Mouse (Mus musculus): ENCODE measurements around the gene Pigk. TPM values are rescaled to one million over a fixed set of nuclear protein-coding genes. Genes with fewer than 3 reads are reported as not detected.

Gene Pigk
- polyA plus RNA-seq, 1 experiment, result 34.4 TPM

DNA sequence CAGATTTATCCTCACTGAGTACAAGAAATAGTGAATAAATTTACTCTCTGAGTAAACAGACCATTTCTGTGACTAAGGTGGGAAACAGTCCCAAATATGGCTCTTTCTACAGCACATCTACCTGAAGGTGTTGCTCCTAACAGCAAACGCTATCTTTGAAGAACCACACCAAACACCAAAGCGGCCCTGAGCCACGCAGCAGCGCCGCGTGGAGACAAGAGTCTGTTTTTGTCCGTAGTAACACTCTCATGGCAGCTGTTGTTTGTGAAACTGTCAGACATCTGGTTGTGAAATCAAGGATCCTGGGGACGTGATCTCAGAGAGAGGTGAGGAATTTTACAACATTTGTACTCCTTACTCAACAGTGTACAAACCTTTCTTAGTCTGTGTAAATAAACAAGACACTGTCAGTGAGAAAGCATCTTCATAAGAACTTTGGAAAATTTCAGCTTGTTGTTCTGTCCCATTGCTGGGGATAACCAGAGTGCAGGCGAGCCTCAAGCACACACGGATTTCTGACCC, 248.0 kb downstream of the Pigk start:
- H3K27ac ChIP-seq (ENCODE audit: insufficient read depth, low read length), result no peak overlapping the region
- H3K27me3 ChIP-seq (ENCODE audit: control insufficient read depth, insufficient read depth, low read length), result no peaks in the 10 kb centered on the region
- no peak overlapping the region for H3K4me3 ChIP-seq (replicated peaks; ENCODE audit: insufficient read depth, low read depth, low read length)
- WGBS, result 88% methylated on average over 10 of the region's 10 CpGs
- DNase-seq, result no peak
- TF ChIP-seq CTCF (IDR thresholded peaks at IDR 0.05; ENCODE audit: borderline replicate concordance, insufficient read depth, low read depth, low read length) (no peak), POLR2A (IDR thresholded peaks at IDR 0.05; ENCODE audit: borderline replicate concordance, insufficient read depth, low read length) (no peak)
- H3K4me1 ChIP-seq (ENCODE audit: control insufficient read depth, insufficient read depth, low read length), result no peaks in the 10 kb centered on the region

DNA sequence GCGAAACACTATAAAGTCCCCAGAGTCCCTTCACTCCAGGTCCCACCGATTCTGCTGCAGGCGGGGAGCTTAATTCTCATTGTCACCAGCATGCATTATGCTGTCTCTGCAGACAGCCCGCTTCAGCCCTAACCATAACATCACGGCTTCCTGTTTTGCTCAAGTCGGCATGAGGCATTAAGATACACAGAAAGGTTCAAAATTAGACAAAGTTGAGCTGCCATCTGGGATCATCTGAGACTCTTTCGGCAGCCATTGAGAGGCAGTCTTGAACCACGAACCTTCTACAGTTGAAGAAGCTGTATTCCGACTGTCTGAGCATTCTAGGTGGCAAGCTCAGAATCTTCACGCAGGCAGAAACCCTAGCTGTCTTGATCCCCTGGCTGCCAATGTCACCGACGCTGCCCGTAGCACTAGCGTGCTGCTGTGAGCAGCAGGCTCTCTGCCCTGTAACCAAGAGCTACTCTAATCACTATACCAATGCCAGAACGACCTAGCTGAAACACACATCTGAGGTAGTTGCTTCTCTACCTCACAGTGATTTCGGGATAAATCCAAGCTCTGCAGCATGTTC, 256.0 kb downstream of the Pigk start:
- TF ChIP-seq CTCF (IDR thresholded peaks at IDR 0.05; ENCODE audit: borderline replicate concordance, insufficient read depth, low read depth, low read length) (no peak), POLR2A (IDR thresholded peaks at IDR 0.05; ENCODE audit: borderline replicate concordance, insufficient read depth, low read length) (no peak)
- 50% methylated on average over 16 of the region's 16 CpGs for WGBS
- Histone ChIP-seq H3K27ac (ENCODE audit: insufficient read depth, low read length) (no peak overlapping the region), H3K4me3 (replicated peaks; ENCODE audit: insufficient read depth, low read depth, low read length) (no peak overlapping the region), H3K27me3 (ENCODE audit: control insufficient read depth, insufficient read depth, low read length) (no peaks in the 10 kb centered on the region), H3K4me1 (ENCODE audit: control insufficient read depth, insufficient read depth, low read length) (no peaks in the 10 kb centered on the region)
- DNase-seq, result no peak

DNA sequence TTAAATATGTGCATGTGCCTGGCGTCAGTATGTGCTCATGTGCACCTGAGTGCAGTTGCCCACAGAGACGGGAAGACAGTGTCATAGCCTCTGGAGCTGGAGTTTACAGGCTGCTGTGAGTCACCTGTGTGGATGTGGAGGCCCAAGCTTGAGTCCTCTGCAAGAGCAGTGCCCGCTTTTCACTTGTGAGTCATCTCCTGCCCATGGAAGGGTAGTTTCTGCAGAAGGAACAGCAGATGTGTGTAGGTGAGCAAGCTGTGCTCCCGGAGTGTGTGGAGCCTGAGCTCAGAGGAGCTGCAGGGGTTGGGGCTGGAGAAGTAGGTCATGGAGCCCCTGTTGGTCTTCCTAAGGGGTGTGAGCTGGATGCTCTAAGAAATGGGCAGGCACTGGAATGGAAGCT, 257.5 kb downstream of the Pigk start:
- TF ChIP-seq CTCF (IDR thresholded peaks at IDR 0.05; ENCODE audit: borderline replicate concordance, insufficient read depth, low read depth, low read length) (no peak), POLR2A (IDR thresholded peaks at IDR 0.05; ENCODE audit: borderline replicate concordance, insufficient read depth, low read length) (no peak)
- no peak for DNase-seq
- H3K27ac ChIP-seq (ENCODE audit: insufficient read depth, low read length), result no peak overlapping the region
- WGBS, result 64% methylated on average over 4 of the region's 4 CpGs
- H3K4me1 ChIP-seq (ENCODE audit: control insufficient read depth, insufficient read depth, low read length), result no peaks in the 10 kb centered on the region
- H3K4me3 ChIP-seq (replicated peaks; ENCODE audit: insufficient read depth, low read depth, low read length), result no peak overlapping the region
- H3K27me3 ChIP-seq (ENCODE audit: control insufficient read depth, insufficient read depth, low read length), result no peaks in the 10 kb centered on the region

DNA sequence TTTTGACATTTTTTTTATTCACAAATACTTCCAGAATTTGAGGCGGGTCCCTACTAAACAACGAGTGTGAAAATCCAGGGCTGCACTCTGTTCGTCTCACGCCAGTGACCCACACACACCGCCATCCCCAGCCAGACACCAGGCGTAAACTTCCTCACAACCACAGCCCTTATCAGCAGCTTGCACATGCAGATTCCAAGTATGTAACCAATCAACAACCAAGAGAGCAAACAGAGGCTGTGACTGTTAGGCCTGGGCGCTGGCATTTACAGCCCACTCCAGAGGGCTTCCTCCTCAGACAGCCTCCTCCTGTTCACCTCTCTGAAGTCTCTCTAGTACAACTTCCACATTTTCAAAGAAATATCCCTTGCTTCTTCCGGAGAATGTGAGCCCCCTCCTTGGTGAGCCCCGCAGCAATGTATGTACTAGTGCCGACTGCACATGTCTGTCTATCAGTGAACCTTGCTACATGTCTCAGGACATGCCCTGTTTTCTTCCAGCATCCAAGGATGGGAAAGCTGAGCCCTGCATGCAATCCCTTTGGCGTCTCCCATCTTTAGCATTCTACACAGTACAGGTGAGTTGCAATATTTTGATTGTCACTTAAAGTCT, 265.7 kb downstream of the Pigk start:
- Histone ChIP-seq H3K4me3 (replicated peaks; ENCODE audit: insufficient read depth, low read depth, low read length) (no peak overlapping the region), H3K27me3 (ENCODE audit: control insufficient read depth, insufficient read depth, low read length) (no peaks in the 10 kb centered on the region), H3K4me1 (ENCODE audit: control insufficient read depth, insufficient read depth, low read length) (no peaks in the 10 kb centered on the region), H3K27ac (ENCODE audit: insufficient read depth, low read length) (no peak overlapping the region)
- TF ChIP-seq CTCF (IDR thresholded peaks at IDR 0.05; ENCODE audit: borderline replicate concordance, insufficient read depth, low read depth, low read length) (no peak), POLR2A (IDR thresholded peaks at IDR 0.05; ENCODE audit: borderline replicate concordance, insufficient read depth, low read length) (no peak)
- 89% methylated on average over 11 of the region's 11 CpGs for WGBS
- no peak for DNase-seq

DNA sequence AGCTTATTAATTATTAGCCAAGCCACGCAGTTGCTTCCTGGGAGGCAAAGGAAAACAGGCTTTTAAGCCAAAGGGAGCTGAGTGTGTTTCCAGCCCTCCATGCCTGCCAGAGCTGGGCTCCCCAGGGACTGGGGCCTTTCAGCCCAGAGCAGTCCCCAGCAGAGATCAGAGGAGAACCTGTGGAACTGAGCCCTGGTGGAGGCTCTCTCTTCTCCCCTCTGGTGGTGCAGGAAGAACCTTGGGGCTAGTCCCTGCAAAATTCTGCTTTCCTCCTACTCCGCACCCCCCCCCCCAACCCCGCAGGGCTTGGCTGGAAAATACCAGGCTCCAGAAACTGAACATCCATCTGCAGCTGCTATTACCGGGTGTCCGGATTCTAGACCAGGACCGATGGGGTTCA, 266.5 kb downstream of the Pigk start:
- Histone ChIP-seq H3K27ac (ENCODE audit: insufficient read depth, low read length) (no peak overlapping the region), H3K4me1 (ENCODE audit: control insufficient read depth, insufficient read depth, low read length) (no peaks in the 10 kb centered on the region), H3K27me3 (ENCODE audit: control insufficient read depth, insufficient read depth, low read length) (no peaks in the 10 kb centered on the region), H3K4me3 (replicated peaks; ENCODE audit: insufficient read depth, low read depth, low read length) (no peak overlapping the region)
- TF ChIP-seq CTCF (IDR thresholded peaks at IDR 0.05; ENCODE audit: borderline replicate concordance, insufficient read depth, low read depth, low read length) (no peak), POLR2A (IDR thresholded peaks at IDR 0.05; ENCODE audit: borderline replicate concordance, insufficient read depth, low read length) (no peak)
- 29% methylated on average over 6 of the region's 6 CpGs for WGBS
- DNase-seq, result peak in 1 of 2 experiments; percentile 3

DNA sequence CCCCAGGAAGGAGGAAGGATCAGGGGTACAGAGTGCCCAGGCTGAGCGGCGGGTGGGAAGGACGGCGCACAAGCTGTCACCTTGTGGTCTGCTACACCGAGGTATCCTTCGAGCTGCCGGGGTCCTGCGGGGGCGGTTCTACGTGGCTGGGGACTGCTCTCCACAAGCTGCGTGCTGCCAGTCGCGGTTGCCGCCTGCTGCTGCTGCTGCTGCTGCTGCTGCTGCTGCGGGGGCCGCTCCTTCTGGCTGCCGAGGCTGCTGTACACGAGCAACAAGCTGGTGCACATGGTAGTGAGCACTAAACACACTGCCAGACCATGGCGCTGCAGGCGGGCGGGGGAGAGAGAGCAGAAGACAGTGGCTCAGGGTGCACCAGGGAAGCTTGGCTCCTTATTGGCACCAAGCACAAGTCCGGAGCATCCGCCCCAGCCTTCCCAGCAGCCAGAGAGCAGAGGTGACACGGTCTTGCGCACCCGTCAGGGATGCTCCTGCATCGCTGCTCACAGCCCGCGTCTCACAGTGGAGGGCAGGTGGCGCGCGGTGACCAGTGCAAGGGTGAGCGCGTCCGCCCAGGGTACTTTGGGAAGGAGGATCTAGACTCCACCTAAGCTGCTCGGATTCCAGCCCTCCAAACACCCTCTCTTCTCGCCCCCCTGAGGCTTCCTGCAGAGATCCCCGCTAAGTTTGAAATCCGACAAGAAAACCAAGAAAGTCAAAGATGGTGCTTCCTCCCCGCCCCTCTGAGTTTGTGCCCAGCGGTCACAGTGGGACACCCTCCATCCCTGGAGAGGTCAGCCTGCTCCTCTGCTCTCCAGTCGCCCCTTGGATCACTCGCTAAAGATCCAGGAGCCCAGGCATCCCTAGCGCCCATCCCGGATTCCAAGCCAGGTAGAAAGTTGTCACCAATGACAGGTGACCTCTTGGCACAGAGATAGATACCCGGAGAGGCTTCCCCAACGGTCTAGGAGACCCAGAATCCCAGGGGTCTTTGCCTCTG, 267.4 kb downstream of the Pigk start:
- Histone ChIP-seq H3K27ac (ENCODE audit: insufficient read depth, low read length) (no peak overlapping the region), H3K27me3 (ENCODE audit: control insufficient read depth, insufficient read depth, low read length) (no peaks in the 10 kb centered on the region), H3K4me1 (ENCODE audit: control insufficient read depth, insufficient read depth, low read length) (no peaks in the 10 kb centered on the region), H3K4me3 (replicated peaks; ENCODE audit: insufficient read depth, low read depth, low read length) (peak overlapping the region; percentile 65)
- under 1% methylated on average over 47 of the region's 47 CpGs for WGBS
- DNase-seq, result peak; percentile 44 to 51
- TF ChIP-seq POLR2A (IDR thresholded peaks at IDR 0.05; ENCODE audit: borderline replicate concordance, insufficient read depth, low read length) (no peak), CTCF (IDR thresholded peaks at IDR 0.05; ENCODE audit: borderline replicate concordance, insufficient read depth, low read depth, low read length) (peak; percentile 11; the same call in 1 of the 2 replicates)

DNA sequence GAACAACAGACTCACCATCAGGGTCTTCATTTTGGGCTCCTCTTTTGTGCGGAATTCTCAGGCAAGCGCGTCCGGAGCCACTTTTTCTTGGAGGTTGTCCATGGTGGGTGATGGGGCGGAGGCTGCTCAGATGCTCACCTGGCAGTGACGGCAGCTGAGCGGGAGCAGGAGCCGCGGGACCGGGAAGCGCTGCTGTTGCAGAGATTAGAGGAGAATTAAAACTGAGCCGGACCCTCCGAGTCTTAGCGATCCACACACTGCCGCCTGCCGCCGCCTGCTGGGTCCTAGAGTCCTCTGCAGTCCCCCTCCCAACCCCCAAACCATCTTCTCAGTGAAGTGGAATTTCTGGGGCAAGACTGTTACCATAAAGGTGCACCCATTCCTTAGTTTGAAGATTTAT, 268.1 kb downstream of the Pigk start, which contains the start of gene St6galnac5:
Gene St6galnac5 (minus strand): TSS at position 259 of the 400 bp plus-strand sequence.
- Histone ChIP-seq H3K27ac (ENCODE audit: insufficient read depth, low read length) (no peak within 1 kb of the TSS), H3K4me1 (ENCODE audit: control insufficient read depth, insufficient read depth, low read length) (no peaks in the 10 kb centered on the region), H3K4me3 (replicated peaks; ENCODE audit: insufficient read depth, low read depth, low read length) (peak within 1 kb of the TSS; percentile 65), H3K27me3 (ENCODE audit: control insufficient read depth, insufficient read depth, low read length) (no peaks in the 10 kb centered on the region)
- peak; percentile 23 to 29 for DNase-seq
- WGBS, result 3% methylated on average over 17 of the region's 17 CpGs
- TF ChIP-seq CTCF (IDR thresholded peaks at IDR 0.05; ENCODE audit: borderline replicate concordance, insufficient read depth, low read depth, low read length) (no peak), POLR2A (IDR thresholded peaks at IDR 0.05; ENCODE audit: borderline replicate concordance, insufficient read depth, low read length) (no peak)

Data from cerebellum, adult 2 months (tissue).